In the genomic region with DNA sequence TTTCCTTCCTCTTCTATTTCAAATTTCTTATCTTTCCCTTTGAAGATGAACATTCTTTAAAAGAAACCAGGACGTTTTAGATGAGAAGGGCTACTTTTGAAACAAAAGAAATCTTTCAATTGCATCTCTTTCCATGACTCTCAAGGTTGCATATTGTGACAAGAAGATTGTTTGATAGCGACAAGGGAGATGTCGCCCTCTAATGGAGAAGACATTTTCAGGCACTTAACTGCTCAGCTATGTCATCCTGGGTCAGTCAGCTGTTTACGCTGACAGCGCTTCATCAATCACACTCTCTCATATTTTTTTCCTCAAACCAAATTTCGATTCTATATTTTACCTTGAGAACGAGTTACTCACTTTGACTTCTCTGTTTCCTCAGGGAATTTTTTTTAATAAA, we compare ENCODE assay signal across 8 mouse cellular contexts.
DNase-seq lines count a peak whose midpoint lies in the region; ATAC-seq lines count a peak whose summit lies in the region.

No protein-coding gene starts in this region.

- peak; percentile 22 for DNase-seq in adrenal gland, postnatal 10 days
- DNase-seq in adrenal gland, postnatal 25 days: no peak
- DNase-seq in layer of hippocampus, adult 11-12 months (ENCODE audit: low spot score): peak; percentile 26
- no peak for DNase-seq in layer of hippocampus, adult 9-11 months
- peak; percentile 61 for DNase-seq in T-cell, adult 2 months (ENCODE audit: low spot score)
- no peak for DNase-seq in spleen, postnatal 4 days (ENCODE audit: low spot score in 2 of 2)
- no peak for DNase-seq in gastrocnemius, postnatal 36 days

- peak; percentile 72 for ATAC-seq in megakaryocyte-erythroid progenitor cell, adult 5-6 weeks (replicated peaks; ENCODE audit: low FRiP score, low TSS enrichment, poor library complexity, severe bottlenecking)

- intact Hi-C loops in gastrocnemius, postnatal 36 days (cut with DNase I): loop anchor here (2.0 kb wide), 1 partner anchor 142 kb away; no protein-coding TSS in a partner anchor

Comparison
In these comparisons a context has a peak if more than half of its experiments do, and no peak if none do; other contexts are left out.
1. DNase-seq: peak in adrenal gland, postnatal 10 days (single experiment), layer of hippocampus, adult 11-12 months (single experiment) and T-cell, adult 2 months (single experiment); none in adrenal gland, postnatal 25 days (single experiment), layer of hippocampus, adult 9-11 months (single experiment), spleen, postnatal 4 days (0 of 2) and gastrocnemius, postnatal 36 days (0 of 2).